Mouse (Mus musculus): ENCODE data around the gene Fam168b.

GRCm38 (mm10) chr1:34828528-34829294 is 14.2 kb downstream of the Fam168b start:
- TF ChIP-seq EP300 (IDR thresholded peaks at IDR 0.05; ENCODE audit: low read depth) (no peak), CTCF (IDR thresholded peaks at IDR 0.05; ENCODE audit: low read depth) (no peak)

Measured in liver, postnatal 0 days (tissue).